Mouse (Mus musculus) brown adipose tissue, adult 24 weeks (tissue): ENCODE results near the gene Hectd1. TPM values are rescaled to one million over a fixed set of nuclear protein-coding genes. Genes with fewer than 3 reads are reported as not detected.

Experiments
- H3K27ac ChIP-seq: fragments of 200-500 bp; replicated peaks from 2 replicates; pipeline ENCODE4 v1.5.1; 2012; ENCODE audit warnings: low read depth, mild to moderate bottlenecking, low read length
- H3K4me1 ChIP-seq: fragments of 200-500 bp; 2 replicates; pipeline ENCODE4 v1.6.1; 2012; ENCODE audit warnings: low read length, mixed read lengths; ENCODE audit not compliant: control insufficient read depth, insufficient read depth, insufficient read length
- H3K4me3 ChIP-seq: fragments of 200-500 bp; 2 replicates; pipeline ENCODE4 v1.5.1; 2012; ENCODE audit warnings: low read depth, mild to moderate bottlenecking, low read length, moderate library complexity; ENCODE audit not compliant: insufficient read depth
- polyA plus RNA-seq: library from polyadenylated mRNA; stranded (reverse); fragments of >200 nt; gene quantifications from 2 replicates; pipeline ENCODE4 v1.2.4, GENCODE M21; 2012; ENCODE audit not compliant: missing spikeins, insufficient read depth, insufficient read length

Gene Hectd1
- polyA plus RNA-seq, 1 experiment = 27.3 TPM

DNA sequence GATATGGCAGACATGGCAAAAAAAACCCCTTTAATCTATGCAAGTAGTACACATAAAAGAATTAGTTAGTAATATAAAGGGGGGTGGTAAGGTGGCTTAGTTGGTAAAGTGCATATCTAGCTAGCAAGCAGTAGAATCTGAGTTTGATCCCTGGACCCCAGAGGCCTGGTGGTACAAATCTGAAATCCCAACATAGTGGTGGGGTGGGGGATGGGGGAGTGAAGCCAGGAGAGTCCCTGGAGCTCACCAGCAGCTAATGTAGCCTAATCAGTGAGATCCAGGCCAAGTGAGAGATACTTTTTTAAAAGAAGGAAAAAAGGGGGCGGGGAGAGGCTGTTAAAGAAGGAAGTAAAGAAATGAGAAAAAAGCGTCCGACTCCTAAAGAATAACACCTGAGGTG is 21.8 kb upstream of the Hectd1 start:
- no peak overlapping the region for H3K27ac ChIP-seq
- H3K4me1 ChIP-seq = peaks cover 3% of the 10 kb centered on the region; the same call in 1 of the 2 replicates
- no peak overlapping the region for H3K4me3 ChIP-seq

DNA sequence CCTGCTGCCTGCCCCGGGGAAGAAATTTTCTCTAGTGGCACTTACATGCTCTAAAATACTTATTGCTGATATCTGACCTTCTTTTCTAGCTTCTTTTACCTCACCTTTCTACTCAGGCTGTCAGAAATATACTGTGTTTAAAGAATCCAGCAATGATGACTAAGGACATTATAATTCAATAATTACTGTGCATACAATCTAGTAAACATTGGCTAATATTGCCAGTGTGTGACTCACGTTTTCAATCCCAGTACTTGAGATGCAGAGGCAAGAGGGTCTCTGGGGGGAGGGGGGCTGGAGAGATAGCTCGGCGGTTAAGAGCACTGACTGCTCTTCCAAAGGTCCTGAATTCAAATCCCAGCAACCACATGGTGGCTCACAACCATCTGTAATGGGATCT is 21.0 kb upstream of the Hectd1 start:
- Histone ChIP-seq H3K4me3 (no peak overlapping the region), H3K27ac (no peak overlapping the region), H3K4me1 (peaks cover 3% of the 10 kb centered on the region; the same call in 1 of the 2 replicates)

DNA sequence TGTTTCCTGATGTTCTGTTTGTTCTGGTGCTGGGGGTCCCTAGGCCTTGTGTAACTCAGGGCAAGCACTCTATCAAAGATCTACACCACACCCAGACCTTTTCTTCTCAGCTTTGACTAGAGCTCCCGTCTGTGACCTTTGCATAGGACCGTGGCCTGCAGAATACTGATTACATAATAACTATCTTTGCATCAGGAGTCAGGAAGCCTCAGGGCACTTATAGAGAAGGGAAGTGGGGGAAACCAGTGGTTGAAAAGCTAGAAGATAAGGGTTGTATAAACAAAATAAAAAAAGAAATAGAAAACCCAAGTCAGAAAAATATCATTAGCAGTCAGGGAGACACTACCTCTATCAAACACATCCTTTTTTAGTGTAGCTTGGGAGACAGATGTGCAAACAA is 20.6 kb upstream of the Hectd1 start:
- H3K4me3 ChIP-seq = no peak overlapping the region
- no peak overlapping the region for H3K27ac ChIP-seq
- peaks cover 3% of the 10 kb centered on the region; the same call in 1 of the 2 replicates for H3K4me1 ChIP-seq

GRCm38 (mm10) chr12:51847953-51848680 is 18.8 kb upstream of the Hectd1 start:
- Histone ChIP-seq H3K4me1 (peaks cover 14% of the 10 kb centered on the region; the same call in 1 of the 2 replicates), H3K27ac (peak overlapping the region; percentile 85), H3K4me3 (no peak overlapping the region)

DNA sequence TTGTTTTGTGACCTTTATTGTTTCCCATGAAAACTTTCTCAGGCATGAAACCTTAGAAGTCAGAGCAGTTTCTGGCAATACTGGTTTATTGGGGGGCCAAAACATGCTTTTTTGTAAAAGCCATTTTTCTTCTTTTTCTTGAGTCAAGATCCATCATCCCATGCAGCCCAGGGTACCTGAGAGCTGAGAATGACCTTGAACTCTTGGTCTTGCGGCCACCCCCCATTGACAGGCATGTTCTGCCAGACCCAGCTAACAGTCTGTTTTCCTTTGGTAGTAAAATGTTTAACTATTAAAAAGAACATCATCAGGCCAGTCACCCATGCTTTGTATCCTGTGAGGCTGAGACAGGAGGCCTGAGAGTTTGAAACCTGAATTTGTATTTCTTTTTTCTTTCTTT is 15.9 kb upstream of the Hectd1 start:
- Histone ChIP-seq H3K27ac (peak overlapping the region; percentile 80), H3K4me1 (peaks cover 14% of the 10 kb centered on the region; the same call in 1 of the 2 replicates), H3K4me3 (no peak overlapping the region)

GRCm38 (mm10) chr12:51844771-51845256 is 15.5 kb upstream of the Hectd1 start:
- Histone ChIP-seq H3K27ac (peak overlapping the region; percentile 93), H3K4me3 (peak overlapping the region; percentile 67)

DNA sequence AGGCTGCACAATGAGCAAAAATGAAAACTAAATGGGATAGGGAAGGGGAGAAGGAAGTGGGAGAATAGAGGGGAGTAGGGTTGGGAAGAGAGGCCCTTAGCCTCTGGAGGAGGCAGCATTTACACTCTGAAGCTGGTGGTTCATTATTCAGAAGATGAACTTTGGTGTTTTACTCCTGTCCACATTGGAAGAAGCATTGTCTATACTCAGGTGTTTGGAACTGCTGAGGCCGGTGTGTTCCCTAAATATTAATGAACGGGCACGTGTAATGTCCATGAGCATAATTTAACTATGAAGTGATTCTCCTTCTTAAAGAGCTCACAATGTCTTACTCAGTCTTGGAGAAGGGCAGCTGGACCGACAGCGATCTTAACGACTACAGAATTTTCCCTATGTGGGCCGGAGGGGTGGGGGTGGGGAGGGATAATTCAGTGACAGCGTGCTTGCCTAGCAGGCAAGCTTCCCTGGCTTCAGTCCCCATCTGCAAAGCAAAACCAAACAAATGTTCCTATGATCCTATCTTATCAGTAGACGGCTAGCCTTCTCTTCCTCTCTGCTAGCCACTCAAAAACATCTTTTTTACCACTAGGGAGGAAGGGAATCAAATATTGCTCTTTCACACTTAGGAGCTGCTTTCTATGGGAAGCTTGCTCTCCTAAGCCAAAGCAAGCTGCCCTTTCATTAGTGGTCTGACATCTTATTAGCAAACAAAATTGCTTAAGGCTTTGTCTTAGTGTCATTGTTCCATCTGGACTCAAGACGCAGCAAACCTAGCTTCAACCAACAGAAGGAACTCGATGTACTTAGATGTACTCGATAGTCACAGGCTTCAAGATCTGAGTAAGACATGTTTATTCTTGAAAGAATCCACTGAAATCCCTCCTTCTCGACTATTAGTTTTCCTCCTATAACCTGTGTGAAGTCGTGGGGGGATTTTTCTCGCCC is 14.5 kb upstream of the Hectd1 start:
- H3K4me3 ChIP-seq = peak overlapping the region; percentile 67
- peaks cover 14% of the 10 kb centered on the region; the same call in 1 of the 2 replicates for H3K4me1 ChIP-seq
- peak overlapping the region; percentile 93 for H3K27ac ChIP-seq

More at GRCm38 (mm10) chr12:51844771-51845256, 15.5 kb upstream of the Hectd1 start:
- peaks cover 14% of the 10 kb centered on the region; the same call in 1 of the 2 replicates for H3K4me1 ChIP-seq

- Histone ChIP-seq H3K27ac (no peak overlapping the region), H3K4me3 (no peak overlapping the region), H3K4me1 (peaks cover 11% of the 10 kb centered on the region; the same call in 1 of the 2 replicates)
Observed at GRCm38 (mm10) chr12:51842081-51842864, 12.9 kb upstream of the Hectd1 start.

GRCm38 (mm10) chr12:51839856-51840255 is 10.5 kb upstream of the Hectd1 start:
- no peak overlapping the region for H3K27ac ChIP-seq
- no peak overlapping the region for H3K4me3 ChIP-seq
- peaks cover 11% of the 10 kb centered on the region; the same call in 1 of the 2 replicates for H3K4me1 ChIP-seq

GRCm38 (mm10) chr12:51835219-51835618 is 5.9 kb upstream of the Hectd1 start:
- no peak overlapping the region for H3K27ac ChIP-seq
- no peaks in the 10 kb centered on the region for H3K4me1 ChIP-seq
- H3K4me3 ChIP-seq = no peak overlapping the region

GRCm38 (mm10) chr12:51831931-51832330 is 2.6 kb upstream of the Hectd1 start:
- Histone ChIP-seq H3K4me3 (no peak overlapping the region), H3K4me1 (peaks cover 3% of the 10 kb centered on the region; the same call in 1 of the 2 replicates), H3K27ac (no peak overlapping the region)

- Histone ChIP-seq H3K4me1 (peaks cover 3% of the 10 kb centered on the region; the same call in 1 of the 2 replicates), H3K27ac (no peak overlapping the region), H3K4me3 (no peak overlapping the region)
Observed at GRCm38 (mm10) chr12:51831296-51831695, 2.0 kb upstream of the Hectd1 start.

DNA sequence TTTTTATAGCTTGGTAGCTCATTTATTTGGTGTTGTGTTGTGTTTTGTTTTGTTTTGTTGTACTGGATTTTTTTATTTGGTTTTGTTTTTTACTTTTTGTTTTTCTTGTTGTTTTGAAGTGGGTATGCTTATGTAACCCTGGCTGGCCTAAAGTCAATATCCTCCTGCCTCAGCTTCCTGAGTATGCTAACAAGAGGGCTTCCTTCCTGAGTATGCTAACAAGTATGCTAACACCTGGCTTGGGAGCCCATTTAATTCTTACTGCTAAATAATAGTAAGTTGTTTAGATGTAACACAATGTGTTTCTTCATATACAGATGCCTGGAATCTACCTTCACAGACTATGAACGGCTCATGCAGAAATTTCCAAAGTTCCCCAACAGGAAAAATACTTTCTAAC is 1.3 kb upstream of the Hectd1 start:
- Histone ChIP-seq H3K4me3 (no peak overlapping the region; the same call in 1 of the 2 replicates), H3K4me1 (peaks cover 5% of the 10 kb centered on the region; the same call in 1 of the 2 replicates), H3K27ac (peak overlapping the region; percentile 98)

DNA sequence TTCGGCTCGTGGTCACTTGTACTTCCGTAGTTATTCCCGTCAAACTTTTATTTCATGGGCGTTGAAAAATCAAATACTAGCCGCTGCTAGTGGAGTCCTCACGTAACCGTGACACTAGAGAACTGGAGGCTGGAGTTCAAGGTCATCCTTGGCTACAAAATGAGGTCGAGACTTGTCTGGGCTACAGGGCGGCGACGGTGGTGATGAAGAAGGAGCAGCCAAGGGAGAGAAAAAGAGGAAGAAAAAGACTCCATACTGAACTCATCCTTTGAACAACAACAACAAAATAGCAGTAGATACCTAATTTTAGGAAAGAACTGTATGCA is 704 bp upstream of the Hectd1 start:
- H3K4me1 ChIP-seq = peaks cover 5% of the 10 kb centered on the region; the same call in 1 of the 2 replicates
- peak overlapping the region; percentile 99 for H3K4me3 ChIP-seq
- H3K27ac ChIP-seq = peak overlapping the region; percentile 98
